Mouse (Mus musculus) right cerebral cortex, postnatal 25 days (tissue): ENCODE results near the gene Snurf.

Experiments used
- DNase-seq: peaks from one replicate; pipeline ENCODE4 v3.0.0; 2022

Snurf gene

DNA sequence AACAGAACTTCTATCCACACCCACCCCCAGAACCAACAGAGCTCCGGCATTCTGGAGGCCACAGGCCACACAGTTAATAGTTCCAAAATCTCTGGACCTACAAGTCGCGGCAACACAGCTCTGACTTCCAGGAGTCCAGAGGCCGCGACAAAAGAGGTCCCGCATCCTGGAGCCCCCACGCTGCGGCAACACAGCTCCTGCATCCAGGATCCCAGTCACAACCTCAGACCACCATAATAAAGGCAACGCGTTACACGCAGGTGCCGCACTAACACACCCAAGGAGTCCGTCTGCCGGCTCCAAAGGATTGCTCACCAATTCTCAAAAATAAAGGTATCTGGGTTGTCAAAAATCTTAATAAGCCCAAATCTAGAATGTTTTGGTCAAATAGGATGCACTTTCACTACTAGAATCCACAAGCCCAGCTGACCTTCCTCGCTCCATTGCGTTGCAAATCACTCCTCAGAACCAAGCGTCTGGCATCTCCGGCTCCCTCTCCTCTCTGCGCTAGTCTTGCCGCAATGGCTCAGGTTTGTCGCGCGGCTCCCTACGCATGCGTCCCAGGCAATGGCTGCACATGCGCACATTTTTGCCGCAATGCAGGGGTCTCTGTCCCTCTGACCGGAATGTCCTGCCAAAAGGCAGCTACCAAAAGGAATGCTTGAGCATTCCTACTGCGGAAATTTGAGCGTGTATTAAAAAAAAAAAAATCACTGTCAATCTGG, at the start of gene Snurf, which contains the start of gene Gm38393:
Gene Snurf, minus strand, starts transcription at position 444 of the 725 bp plus-strand sequence.
Gene Gm38393, minus strand, starts transcription at position 459 of the 725 bp plus-strand sequence.
- peak; percentile 74 for DNase-seq

DNA sequence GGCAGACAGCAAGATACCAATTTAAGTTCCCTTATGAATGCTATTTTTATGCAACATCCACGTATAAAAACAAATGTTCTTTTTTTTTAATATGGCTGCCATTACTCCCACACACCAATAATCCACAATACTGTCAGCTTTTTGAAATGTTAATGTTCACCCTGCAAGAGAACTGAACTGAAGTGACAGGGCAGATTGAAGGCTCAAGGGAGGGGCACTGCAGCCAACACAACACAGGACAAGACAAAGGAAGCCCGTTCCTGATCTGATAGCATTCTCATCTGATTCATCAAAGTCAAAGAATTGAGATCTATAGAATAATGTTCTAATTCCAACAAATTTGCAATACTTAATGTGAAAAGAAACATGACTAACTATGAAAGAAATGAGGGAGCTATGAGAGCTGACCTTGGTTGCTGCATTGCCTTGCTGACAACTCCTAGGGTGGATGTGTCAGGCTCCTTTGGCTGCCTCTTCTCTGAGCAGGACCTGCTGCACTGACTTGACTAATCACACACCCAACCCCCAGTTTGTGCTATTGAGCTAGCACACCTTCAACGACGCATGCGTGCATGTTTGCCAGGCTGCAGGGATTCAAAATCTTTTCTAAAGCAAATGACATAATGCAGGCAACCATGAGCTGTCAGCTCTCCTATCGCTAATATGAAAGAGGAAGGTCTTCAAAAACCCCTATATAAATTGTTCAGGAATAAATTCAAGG, 42.8 kb upstream of the Snurf start:
- DNase-seq, result peak; percentile 33

DNA sequence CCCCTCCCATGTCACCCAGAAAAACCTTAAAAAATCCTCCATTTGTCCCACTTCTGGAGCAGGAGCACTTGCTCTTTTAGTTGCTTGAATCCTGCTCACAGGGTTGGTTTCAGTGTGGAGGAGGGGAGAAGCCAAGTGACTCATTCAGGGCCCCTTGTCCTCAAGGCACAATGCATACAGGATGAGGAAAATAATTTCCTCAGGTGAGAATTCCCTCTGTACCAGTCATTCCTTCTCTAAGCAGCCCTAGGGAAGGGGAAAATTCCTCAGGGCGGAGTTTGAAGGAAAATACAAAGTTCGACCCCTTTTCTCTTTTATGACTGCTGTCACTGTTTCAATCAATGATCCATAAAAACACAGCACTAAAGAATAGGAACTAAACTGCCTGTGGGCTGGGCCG, 8.3 kb upstream of the Snurf start:
- no peak for DNase-seq

GRCm38 (mm10) chr7:60007727-60008360, 3.0 kb upstream of the Snurf start:
- DNase-seq, result no peak

DNA sequence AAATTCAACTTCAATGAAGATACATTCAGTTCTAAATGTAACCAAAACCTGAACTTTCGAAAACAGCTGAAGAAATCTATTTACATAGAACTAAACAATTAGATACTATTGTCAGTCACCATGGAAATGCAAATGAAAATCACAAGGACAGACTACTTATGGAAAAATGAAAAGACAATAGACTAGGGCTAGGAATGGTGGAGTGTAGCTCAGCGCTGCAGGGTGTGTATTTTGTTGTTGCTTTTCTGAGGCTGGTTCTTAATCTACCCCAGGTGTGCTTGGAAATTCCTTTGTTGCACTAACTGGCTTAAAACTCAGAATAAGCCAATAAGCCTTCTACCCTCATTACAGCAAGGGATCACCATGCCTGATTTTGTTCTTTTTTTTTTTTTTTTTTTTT, 1.4 kb upstream of the Snurf start:
- no peak for DNase-seq

DNA sequence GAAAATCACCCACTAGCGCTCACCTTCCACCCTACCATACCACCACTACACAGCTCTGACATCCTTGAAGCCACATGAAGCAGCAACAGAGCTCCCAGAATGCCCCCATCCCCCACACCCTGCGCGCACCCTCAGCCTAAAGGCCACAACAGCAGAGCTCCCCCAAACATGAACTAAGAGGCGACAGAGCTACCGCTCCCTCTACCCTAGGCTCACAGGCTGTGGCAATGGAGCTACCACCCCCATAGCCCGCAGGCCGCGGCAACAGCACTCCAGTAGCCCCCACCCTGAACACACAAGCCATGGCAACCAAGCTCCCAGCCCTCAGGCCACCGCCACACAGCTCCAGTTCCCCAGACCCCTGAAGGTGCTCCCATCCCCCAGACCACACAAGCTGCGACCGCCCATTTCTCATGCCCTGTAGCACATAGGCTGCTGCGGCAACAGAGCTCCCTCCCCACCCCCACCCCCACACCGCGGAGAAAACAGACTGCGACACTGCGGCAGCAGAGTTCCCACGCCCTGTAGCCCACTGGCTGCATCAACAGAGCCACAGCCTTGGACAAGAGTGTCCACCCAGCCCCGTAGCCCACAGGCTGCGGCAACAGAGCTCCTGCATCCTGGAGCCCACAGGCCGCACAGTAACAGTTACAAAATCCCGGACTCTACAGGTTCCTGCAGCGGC, 786 bp downstream of the Snurf start:
- peak; percentile 33 for DNase-seq

GRCm38 (mm10) chr7:60003006-60003865, 1.6 kb downstream of the Snurf start:
- DNase-seq, result peak; percentile 36

DNA sequence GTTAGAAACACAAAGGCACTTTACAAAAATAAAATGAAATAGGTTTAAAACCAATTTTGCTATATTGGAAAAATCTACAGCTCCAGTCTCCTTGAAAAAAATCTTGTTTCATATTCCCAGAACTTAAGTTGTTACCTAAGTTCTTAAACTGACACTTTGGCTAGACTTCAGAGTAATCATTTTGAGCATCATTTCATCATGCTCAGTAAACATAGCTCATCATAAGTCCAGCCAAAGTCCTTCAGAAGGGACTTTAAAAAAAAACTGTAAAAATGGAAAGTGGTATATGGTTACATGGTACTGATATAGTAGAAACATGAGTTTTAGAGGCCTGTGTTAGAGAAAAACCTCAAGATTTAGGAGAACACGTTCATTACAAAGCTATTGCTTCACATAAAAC, 26.2 kb downstream of the Snurf start:
- no peak for DNase-seq
